Mouse (Mus musculus) T-helper 2 cell (primary cell): ENCODE data around the gene Oprl1.

ENCODE experiments used
- in situ Hi-C: fragments of 300-600 bp; cut with MboI, MseI; formaldehyde crosslinking; loops from one replicate; pipeline ENCODE4 v1.15.1; 2025; ENCODE audit warnings: high pct_unique_total_duplicates

The Oprl1 gene

GRCm38 (mm10) chr2:181691571-181691970 lies 23.2 kb upstream of the Oprl1 start:
- in situ Hi-C loops: loop anchor here (10.0 kb wide), 1 partner anchor 1097 kb away; the partner anchor contains the start of gene Col9a3

DNA sequence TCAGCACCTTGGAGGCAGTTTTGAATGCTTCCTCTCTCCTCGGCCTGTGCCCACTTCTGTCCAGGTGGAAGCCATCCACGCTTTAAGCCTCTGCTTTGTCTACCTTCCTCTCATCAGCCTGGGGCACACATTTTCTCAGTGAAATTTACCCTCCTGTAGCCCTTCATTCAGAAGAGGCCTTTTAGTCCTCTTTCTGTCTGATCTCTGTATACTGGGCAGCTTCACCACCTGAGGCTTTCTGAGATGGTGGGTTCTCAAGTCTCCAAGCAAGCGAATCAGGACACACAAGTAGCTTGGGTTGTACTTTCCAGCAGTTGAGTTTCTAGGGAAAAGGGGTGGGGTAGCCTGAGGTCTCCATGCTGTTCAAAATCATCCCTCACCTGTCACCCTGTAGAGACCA lies 22.5 kb upstream of the Oprl1 start:
- in situ Hi-C loops: loop anchor here (10.0 kb wide), 1 partner anchor 1098 kb away; the partner anchor contains the start of gene Col9a3

- in situ Hi-C loops: loop anchor here (10.0 kb wide), 1 partner anchor 1099 kb away; the partner anchor contains the start of gene Col9a3
Measured at GRCm38 (mm10) chr2:181693339-181694280, 21.2 kb upstream of the Oprl1 start, which contains the start of gene Rgs19. TSS of gene Rgs19 (minus strand) at chr2:181693977.

GRCm38 (mm10) chr2:181694581-181694980 lies 20.2 kb upstream of the Oprl1 start:
- in situ Hi-C loops: loop anchor here (10.0 kb wide), 1 partner anchor 1100 kb away; the partner anchor contains the start of gene Col9a3

GRCm38 (mm10) chr2:181695776-181696175 lies 19.0 kb upstream of the Oprl1 start:
- in situ Hi-C loops: loop anchor here (5.0 to 10.0 kb wide), 2 partner anchors 53 to 1101 kb away; partner anchors contain the start of gene Col9a3

DNA sequence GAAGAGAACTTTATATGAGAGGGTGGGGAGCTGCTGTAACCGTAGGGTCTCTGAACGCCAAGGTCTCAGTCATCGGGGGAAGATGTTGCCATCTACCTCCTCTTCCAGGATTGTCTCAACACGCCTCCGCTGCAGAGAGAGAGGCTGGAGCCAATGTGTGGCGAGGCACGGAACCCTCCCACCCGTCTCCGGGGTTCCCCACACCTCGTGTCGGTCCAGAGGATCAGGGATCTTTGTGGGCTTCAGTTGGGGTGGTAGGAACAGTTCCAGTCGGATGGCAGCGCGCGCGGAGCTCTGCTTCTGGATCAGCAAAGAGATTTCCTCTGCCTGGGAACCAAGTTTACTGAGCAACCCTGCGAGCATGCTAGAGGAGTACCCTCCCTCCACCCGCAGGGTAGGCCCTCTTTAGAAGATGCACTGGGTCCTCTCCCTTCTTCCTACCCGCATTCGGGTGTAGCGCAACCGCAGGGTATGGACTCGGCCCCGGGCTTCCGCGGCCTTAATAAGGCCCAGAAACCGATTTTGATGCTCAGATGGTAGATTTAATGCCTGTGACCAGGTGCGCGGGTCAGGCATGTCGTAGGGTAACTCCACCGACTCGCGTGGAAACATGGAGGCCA lies 17.9 kb upstream of the Oprl1 start:
- in situ Hi-C loops: loop anchor here (5.0 to 10.0 kb wide), 2 partner anchors 55 to 1102 kb away; partner anchors contain the start of gene Col9a3

DNA sequence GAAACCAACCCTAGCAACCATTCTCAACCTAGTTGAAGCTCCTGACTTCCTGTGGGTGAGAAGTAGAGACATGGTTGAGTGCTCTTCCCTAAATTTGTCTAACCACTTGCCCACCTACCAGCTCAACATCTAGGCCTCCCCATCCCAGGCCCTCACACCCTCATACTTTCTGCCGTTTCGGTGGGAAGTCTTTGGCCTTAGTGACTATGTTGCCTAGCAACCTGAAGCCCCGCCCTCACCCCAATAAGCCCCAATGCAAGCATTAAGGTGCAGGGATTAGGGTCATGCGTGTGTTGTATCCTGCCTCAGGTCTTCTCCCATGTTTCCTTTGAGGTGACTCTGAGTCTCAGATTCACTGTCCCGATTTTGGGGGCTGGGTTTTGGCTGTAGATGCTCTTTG lies 16.6 kb upstream of the Oprl1 start, which contains the start of gene Lkaaear1:
Gene Lkaaear1 (minus strand): TSS at position 202 of the 400 bp plus-strand sequence.
- in situ Hi-C loops: loop anchor here (5.0 to 10.0 kb wide), 2 partner anchors 56 to 1103 kb away; partner anchors contain the start of gene Col9a3

- in situ Hi-C loops: no loop called here
Measured at GRCm38 (mm10) chr2:181706668-181707067, 8.1 kb upstream of the Oprl1 start.

GRCm38 (mm10) chr2:181713749-181714148 lies 1.1 kb upstream of the Oprl1 start:
- in situ Hi-C loops: no loop called here

- in situ Hi-C loops: no loop called here
Measured at GRCm38 (mm10) chr2:181715382-181715781, 566 bp downstream of the Oprl1 start.

DNA sequence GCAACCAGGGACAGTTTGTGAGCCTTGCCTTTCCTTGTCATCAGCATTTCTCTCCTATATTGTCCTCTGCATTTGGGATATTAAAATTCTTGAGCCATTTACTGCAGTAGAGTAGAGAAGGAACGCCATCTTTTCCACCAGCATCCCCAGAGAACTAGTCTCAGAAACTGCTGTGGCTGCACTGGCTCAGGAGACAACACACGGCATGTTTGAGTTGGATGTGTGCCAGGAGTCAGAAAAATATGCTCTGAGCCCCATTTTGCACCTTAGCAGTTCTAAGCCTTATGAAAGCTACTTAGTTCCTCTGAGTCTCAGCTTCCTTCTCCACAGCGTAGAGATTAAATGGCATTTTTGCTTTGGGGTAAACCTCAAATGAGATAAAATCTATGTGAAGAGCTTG lies 2.2 kb downstream of the Oprl1 start:
- in situ Hi-C loops: no loop called here

- in situ Hi-C loops: no loop called here
Measured at GRCm38 (mm10) chr2:181720061-181720460, 5.2 kb downstream of the Oprl1 start.

DNA sequence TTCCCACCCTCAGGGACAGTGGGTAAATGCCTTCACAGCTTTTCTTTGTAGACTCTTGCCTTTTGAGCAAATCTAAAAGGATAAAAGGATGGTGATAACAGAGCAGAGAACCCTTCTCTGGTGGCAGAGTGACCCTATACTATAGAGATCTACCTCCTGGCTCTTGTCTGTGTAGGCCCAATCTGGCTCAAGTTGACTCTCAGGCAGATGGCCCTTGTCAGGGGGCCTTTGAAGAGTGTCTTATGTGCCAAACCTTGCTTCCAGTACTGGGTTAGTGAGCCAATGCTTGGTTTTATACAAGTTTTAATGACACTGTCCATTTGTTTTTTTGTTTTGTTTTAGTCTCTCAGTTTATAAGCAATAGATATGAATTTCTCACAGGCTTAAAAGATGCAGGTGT lies 6.4 kb downstream of the Oprl1 start:
- in situ Hi-C loops: no loop called here

DNA sequence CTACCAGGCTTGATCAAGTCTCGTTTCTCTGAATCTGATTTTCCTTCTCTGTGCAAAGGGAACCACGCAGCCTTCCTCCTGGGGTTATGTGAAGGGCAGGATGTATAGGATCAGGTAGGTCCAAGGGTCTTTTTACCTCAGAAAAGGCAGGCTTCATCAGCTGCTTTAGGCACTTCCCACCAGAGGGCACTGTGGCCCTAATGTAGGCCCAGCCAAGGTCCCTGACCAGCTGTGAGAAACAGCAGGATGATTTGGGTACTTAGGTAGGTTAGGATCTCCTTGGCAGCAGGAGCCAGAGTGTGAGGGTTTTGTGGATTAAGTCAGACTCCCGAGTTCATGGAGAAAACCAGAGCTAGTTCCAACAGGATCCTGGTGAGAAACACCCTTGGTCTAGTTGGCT lies 7.4 kb downstream of the Oprl1 start:
- in situ Hi-C loops: no loop called here

- in situ Hi-C loops: no loop called here
Measured at GRCm38 (mm10) chr2:181727659-181728262, 12.9 kb downstream of the Oprl1 start.

DNA sequence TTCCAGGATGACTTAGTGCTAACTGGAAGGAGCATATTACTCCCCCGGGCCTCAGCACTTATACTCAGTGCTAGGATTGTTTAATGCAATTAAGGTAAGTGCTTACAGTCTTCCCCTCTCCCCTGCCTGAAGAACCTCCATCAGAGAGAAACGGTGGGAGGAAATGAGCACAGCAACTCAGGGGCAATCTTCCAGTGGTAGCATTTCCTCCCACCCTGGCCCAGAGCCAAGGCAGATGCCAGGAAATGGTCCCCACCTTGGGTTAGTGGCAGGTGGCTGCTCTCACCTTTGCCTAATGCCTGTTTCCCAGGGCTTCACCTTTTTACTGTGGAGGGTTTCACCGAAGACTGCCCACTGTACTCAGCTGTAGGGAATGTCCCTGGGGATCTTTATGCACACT lies 15.2 kb downstream of the Oprl1 start:
- in situ Hi-C loops: no loop called here

DNA sequence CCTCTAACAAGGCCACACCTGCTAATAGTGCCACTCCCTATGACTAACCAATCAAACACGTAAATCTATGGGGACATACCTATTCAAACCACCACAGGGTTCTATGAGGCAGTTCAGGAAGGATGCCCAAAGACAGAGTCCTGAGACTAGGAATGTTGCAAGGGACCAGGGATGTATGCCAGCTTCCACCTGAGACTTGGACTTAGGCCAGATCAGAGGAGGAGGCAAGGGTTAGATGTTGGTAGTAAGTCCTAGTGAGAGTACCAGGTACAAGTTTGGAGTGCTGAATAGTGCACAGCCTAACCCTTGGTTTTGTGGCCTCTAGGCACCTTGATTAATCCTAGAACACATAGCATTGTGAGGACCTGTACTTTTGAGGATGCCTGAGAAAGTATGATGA lies 37.8 kb downstream of the Oprl1 start:
- in situ Hi-C loops: no loop called here

GRCm38 (mm10) chr2:181758147-181758725 lies 43.4 kb downstream of the Oprl1 start:
- in situ Hi-C loops: no loop called here

GRCm38 (mm10) chr2:181759041-181759440 lies 44.2 kb downstream of the Oprl1 start:
- in situ Hi-C loops: no loop called here

DNA sequence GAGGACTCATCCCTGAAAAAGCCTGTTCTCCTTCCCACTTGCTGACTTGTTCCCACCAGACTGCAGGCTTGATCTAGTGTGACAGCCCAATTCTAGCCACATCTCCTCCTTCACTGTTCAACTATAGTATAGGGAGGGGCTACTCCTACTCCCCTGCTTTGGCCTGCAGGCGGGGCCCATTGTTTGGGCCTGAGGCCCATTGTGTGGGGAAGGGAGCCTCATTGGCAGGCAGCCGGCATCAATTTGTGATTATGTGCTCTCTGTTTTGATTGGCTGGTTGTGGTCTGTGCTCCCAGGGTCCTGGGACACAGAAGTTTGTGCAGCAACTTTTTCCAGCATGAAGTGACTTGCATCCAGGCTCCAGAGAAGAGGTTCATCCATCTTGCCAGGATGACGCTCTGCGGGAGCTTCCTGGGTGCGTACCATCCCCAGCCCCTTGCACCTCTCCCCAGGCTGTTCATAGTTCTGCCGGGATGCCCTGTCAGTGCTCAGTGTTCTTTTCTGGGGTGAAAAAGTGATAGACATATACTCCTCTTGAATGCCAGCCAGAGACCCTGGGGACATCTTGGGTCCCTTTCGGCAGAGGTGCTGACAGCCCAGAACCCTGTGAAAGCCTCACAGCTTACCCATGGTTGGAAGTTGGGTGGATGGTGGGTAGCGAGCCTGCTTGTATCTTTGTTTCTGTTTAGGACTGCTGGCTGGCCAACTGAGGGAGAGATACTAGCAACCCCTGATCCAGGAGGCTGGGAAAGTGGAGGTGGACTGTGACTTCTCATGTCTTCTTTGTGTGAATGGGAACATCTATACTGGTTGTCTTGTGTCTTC lies 48.4 kb downstream of the Oprl1 start, which contains the start of gene Myt1:
Gene Myt1 (plus strand): TSS at position 327 of the 825 bp plus-strand sequence.
- in situ Hi-C loops: no loop called here
